Mouse (Mus musculus) Patski (cell line): ENCODE measurements around the gene Plk4. TPM values are rescaled to one million over a fixed set of nuclear protein-coding genes. Genes with fewer than 3 reads are reported as not detected.
"Not testable (repeated sequence)": the region's sequence is repeated elsewhere in the genome, so short reads cannot be mapped to it uniquely, and the experiment has no call there.

Experiments used
- ATAC-seq: fragments of 100-300 bp; one replicate; pipeline ENCODE4 v1.8.0; 2021
- CTCF ChIA-PET: fragments of 350-600 bp; sonication (Branson Sonifier 250); formaldehyde crosslinking; loops from one replicate; lab custom pipeline; 2022; ENCODE audit warnings: inconsistent platforms; lab: Charles Lee
- POLR2A ChIA-PET: fragments of 350-600 bp; sonication (Branson Sonifier 250); formaldehyde crosslinking; loops from one replicate; lab custom pipeline; 2022; ENCODE audit warnings: antibody characterized with exemption, inconsistent platforms; lab: Charles Lee
- DNase-seq: peaks from one replicate; pipeline ENCODE4 v3.0.0-alpha.2; 2011; ENCODE audit warnings: low read depth, low spot score
- H3K27me3 ChIP-seq: fragments of 371-371 bp; one replicate; pipeline ENCODE4 v1.5.1; 2021
- CTCF ChIP-seq: fragments of 100-300 bp; IDR thresholded peaks from one replicate; pipeline ENCODE4 v1.5.1; 2021
- in situ Hi-C: fragments of 300-500 bp; cut with MboI; formaldehyde crosslinking; loops from 3 replicates; pipeline ENCODE4 v1.11.1; 2018; ENCODE audit warnings: low pct_unique_long_range_greater_than_20kb, mixed read lengths
- polyA plus RNA-seq: library from polyadenylated mRNA; unstranded; gene quantifications from one replicate; pipeline ENCODE4 v1.2.3, GENCODE M21; 2021

Gene Plk4
- polyA plus RNA-seq, 1 experiment from 2014 or later = 36.7 TPM

DNA sequence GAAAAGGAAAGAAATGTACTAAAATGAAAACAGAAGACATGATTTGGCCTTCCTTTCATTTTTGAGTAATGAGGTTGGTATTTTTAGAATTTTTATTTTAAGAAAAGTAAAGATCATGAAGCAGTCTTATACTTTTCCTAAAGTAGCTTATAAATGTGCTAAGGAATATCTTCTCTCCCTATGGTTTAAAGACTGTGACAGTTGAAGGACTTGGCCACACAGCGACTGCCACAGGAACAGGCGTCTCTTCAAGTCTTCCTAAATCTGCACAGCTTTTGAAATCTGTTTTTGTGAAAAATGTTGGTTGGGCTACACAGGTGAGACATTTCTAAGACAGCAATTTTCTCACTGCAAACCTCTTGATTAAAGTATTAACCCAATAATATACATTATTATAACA is 13.5 kb downstream of the Plk4 start:
- in situ Hi-C loops = no loop called here
- no peaks in the 10 kb centered on the region for H3K27me3 ChIP-seq
- ChIA-PET POLR2A (interaction anchor here (0.6 to 2.5 kb wide), 2 partner anchors 12 to 13 kb away, joined by 6 to 8 read pairs; no protein-coding TSS in a partner anchor), CTCF (interaction anchor here (0.9 to 2.9 kb wide), 6 partner anchors 8 to 33 kb away, joined by 3 to 12 read pairs (median 5); partner anchors contain the start of gene Mfsd8)
- no peak for TF ChIP-seq CTCF
- DNase-seq = no peak
- ATAC-seq = no peak

DNA sequence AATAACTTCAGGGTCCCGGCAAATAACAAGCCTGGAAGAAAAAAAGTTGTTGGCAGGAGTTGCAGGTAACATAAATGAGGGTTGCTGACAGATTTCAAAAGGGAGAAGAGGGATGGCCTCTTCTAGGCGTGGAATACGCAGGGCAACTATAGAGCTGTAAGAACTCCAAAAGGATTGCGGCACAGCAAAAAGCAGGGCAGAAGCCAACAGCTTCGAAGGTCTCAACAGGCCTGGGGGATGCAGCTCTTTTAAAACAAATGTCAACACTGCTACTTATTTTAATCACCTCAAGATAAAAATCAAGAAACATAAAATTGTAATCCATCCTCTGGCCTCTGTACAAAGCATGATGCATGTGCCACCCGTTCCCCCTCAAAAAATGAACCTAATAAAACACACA is 45.7 kb downstream of the Plk4 start:
- ChIA-PET CTCF (interaction anchor here (1.1 to 1.3 kb wide), 4 partner anchors 31 to 97 kb away, joined by 3 to 5 read pairs (median 4); no protein-coding TSS in a partner anchor), POLR2A (interaction anchor here (1.3 kb wide), 1 partner anchor 48 kb away, joined by 4 read pairs; no protein-coding TSS in a partner anchor)
- in situ Hi-C loops = loop anchor here (10.0 kb wide), 1 partner anchor 49 kb away; no protein-coding TSS in a partner anchor
- DNase-seq, H3K27me3 ChIP-seq, ATAC-seq: not testable (repeated sequence)

DNA sequence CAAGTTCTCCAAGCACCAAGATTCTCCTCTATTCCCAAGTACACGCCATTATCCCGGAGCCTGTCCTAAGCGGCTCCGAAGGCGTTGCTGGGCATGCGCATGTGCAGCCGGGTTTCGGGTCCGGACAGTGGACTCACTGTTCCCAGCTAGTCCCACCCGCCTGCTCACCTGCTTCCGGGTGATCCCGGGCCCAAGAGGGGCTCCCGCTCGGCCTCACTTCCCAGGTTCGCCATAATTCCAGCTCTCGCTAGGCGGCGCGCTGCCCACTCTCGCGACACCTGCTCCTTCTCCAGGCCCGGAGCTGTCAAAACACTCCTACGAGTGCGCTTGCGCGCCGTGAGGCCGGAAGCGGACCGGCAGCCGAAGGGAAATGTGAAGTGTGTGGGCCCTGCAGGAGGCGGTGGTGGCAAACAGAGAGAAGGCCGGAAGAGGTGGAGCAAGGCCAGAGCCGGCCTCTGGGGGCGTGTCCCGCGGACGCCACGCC is 46.7 kb downstream of the Plk4 start, which contains the start of gene Mfsd8:
Gene Mfsd8 (minus strand): TSS at position 414 of the 484 bp plus-strand sequence.
- ChIA-PET POLR2A (interaction anchor here (1.3 kb wide), 1 partner anchor 47 kb away, joined by 4 read pairs; no protein-coding TSS in a partner anchor), CTCF (interaction anchor here (0.7 to 1.8 kb wide), 10 partner anchors 24 to 165 kb away, joined by 3 to 6 read pairs (median 3); no protein-coding TSS in a partner anchor)
- in situ Hi-C loops = loop anchor here (10.0 kb wide), 1 partner anchor 48 kb away; no protein-coding TSS in a partner anchor
- not testable (repeated sequence) for H3K27me3 ChIP-seq
- TF ChIP-seq CTCF = peak; percentile 94
- ATAC-seq (peak; percentile 99), DNase-seq (peak; percentile 99)

DNA sequence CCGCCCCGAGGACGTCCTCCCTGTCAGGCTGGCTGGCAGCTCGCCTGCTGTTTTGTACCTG is 47.0 kb downstream of the Plk4 start, which contains the start of gene Abhd18:
Gene Abhd18 (plus strand): TSS at position 14 of the 61 bp plus-strand sequence.
- DNase-seq, POLR2A ChIA-PET, ATAC-seq, H3K27me3 ChIP-seq: not testable (repeated sequence)
- in situ Hi-C loops = loop anchor here (10.0 kb wide), 1 partner anchor 48 kb away; no protein-coding TSS in a partner anchor
- CTCF ChIA-PET = interaction anchor here (1.8 kb wide), 1 partner anchor 47 kb away, joined by 6 read pairs; no protein-coding TSS in a partner anchor

DNA sequence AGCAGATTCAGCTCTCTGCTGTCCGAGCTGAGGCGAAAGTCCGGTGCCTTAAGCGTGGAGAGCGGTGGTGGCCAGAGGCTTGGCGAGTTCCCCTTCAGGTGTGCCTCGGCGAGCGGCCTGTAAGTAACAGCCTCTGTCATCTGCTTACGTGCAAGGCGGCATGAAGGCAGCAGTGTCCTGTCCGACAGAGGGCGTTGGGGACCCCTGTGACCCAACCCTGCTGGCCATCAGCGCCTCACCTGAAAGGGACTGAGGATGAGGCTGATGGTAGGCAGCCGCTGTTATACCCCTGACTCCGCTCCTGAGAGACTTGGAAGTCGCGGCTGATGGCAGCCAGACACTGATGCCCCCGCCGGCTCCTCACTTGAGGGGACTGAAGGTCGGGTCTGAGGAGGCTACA is 47.2 kb downstream of the Plk4 start:
- POLR2A ChIA-PET, H3K27me3 ChIP-seq, DNase-seq: not testable (repeated sequence)
- in situ Hi-C loops = loop anchor here (10.0 kb wide), 1 partner anchor 48 kb away; no protein-coding TSS in a partner anchor
- peak; percentile 5 for ATAC-seq
- CTCF ChIA-PET = interaction anchor here (1.8 kb wide), 1 partner anchor 47 kb away, joined by 6 read pairs; no protein-coding TSS in a partner anchor

DNA sequence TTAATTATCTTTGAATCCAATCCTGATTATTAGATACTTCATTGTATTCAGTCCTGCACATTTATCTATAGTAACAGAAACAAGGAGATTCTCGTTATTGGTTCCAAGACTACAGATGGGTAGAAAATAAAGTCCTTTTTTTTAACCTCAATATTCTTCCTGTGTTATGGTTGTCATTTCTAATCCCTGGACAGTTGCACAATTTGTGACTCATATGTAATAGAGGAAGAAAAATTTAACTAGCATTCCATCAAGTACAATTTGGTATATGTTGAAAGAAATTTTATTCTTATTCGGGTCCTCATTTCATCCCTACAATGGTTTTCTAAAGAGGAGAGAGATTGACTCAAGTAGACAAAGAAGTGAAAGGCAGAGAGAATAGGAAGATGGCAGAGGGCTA is 48.1 kb downstream of the Plk4 start:
- POLR2A ChIA-PET, ATAC-seq, DNase-seq, CTCF ChIA-PET, H3K27me3 ChIP-seq: not testable (repeated sequence)
- in situ Hi-C loops = loop anchor here (10.0 kb wide), 1 partner anchor 47 kb away; no protein-coding TSS in a partner anchor

DNA sequence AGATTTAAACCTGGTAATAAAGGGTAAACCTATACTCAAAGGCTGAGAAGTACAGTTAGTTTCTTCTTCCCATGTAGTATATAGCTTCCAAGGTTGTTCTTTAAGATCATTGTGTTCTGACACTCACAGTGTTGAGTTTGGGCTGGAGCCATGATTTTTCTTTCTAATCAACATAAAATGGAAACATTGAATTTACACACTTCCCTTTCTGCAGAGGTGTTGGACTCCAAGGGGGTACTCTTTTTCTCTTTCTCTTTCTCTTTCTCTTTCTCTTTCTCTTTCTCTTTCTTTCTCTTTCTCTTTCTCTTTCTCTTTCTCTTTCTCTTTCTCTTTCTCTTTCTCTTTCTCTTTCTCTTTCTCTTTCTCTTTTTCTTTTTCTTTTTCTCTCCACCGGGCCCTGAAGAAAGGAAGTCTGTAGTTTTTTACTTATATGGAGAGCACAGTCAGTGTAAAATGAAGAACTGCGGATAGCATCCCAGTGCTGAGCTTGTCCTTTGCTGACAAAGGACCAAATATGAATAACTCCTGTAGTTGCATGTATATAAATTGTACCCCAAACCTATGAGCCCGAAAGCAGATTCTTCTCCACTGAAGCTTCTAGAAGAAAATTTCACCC is 53.4 kb downstream of the Plk4 start:
- H3K27me3 ChIP-seq, DNase-seq, ATAC-seq, POLR2A ChIA-PET, in situ Hi-C loops, CTCF ChIA-PET: not testable (repeated sequence)

Other genes starting within 250 kb of the Plk4 start
- gene Slc25a31, start 91.2 kb upstream of the Plk4 start, polyA plus RNA-seq = not detected
- 97.1 TPM for gene Hspa4l, start 55.5 kb upstream of the Plk4 start, polyA plus RNA-seq
- 9.1 TPM for gene Mfsd8, start 46.9 kb downstream of the Plk4 start, polyA plus RNA-seq
- gene Abhd18, start 47.0 kb downstream of the Plk4 start, polyA plus RNA-seq = 20.0 TPM
- gene 1700034I23Rik, start 102.5 kb downstream of the Plk4 start, polyA plus RNA-seq = 0.06 TPM
- 64.6 TPM for gene Larp1b, start 149.8 kb downstream of the Plk4 start, polyA plus RNA-seq